Mouse (Mus musculus) limb, embryonic 12.5 days (tissue): ENCODE data around the gene Hspa1b. TPM values are rescaled to one million over a fixed set of nuclear protein-coding genes. Genes with fewer than 3 reads are reported as not detected.
"Not testable (repeated sequence)": the region's sequence is repeated elsewhere in the genome, so short reads cannot be mapped to it uniquely, and the experiment has no call there.

Experiments
- ATAC-seq: fragments of 200-750 bp; cut with Nextera tagmentation; 2 replicates; pipeline ENCODE4 v1.8.0; 2017; ENCODE audit warnings: low read depth, moderate TSS enrichment; ENCODE audit not compliant: insufficient number of reproducible peaks, insufficient read depth, low FRiP score, low TSS enrichment
- H3K27ac ChIP-seq: fragments of 300-500 bp; sonication (generic); 2 replicates; pipeline ENCODE4 v1.5.1; 2016; ENCODE audit warnings: mild to moderate bottlenecking, moderate library complexity
- H3K27me3 ChIP-seq: fragments of 300-500 bp; sonication (generic); 2 replicates; pipeline ENCODE4 v1.6.1; 2016; ENCODE audit warnings: mild to moderate bottlenecking, moderate library complexity
- H3K36me3 ChIP-seq: fragments of 300-500 bp; sonication (generic); 2 replicates; pipeline ENCODE4 v1.6.1; 2016; ENCODE audit warnings: mild to moderate bottlenecking, moderate library complexity
- H3K4me1 ChIP-seq: fragments of 300-500 bp; sonication (generic); replicated peaks from 2 replicates; pipeline ENCODE4 v1.6.1; 2016
- H3K4me2 ChIP-seq: fragments of 300-500 bp; sonication (generic); 2 replicates; pipeline ENCODE4 v1.6.1; 2016; ENCODE audit warnings: mild to moderate bottlenecking, moderate library complexity
- H3K4me3 ChIP-seq: fragments of 300-500 bp; sonication (generic); replicated peaks from 2 replicates; pipeline ENCODE4 v1.5.1; 2016; ENCODE audit warnings: mild to moderate bottlenecking
- H3K9ac ChIP-seq: fragments of 300-500 bp; sonication (generic); replicated peaks from 2 replicates; pipeline ENCODE4 v1.6.1; 2016; ENCODE audit warnings: mild to moderate bottlenecking, moderate library complexity
- H3K9me3 ChIP-seq: fragments of 300-500 bp; sonication (generic); 2 replicates; pipeline ENCODE4 v1.6.1; 2016; ENCODE audit warnings: mild to moderate bottlenecking, moderate library complexity
- WGBS: fragments of 180-500 bp; shearing (Covaris S2); methylation state at CpG from one replicate; pipeline ENCODE4 v1.1.7; 2016; 5-methylcytosine and 5-hydroxymethylcytosine counted together
- polyA plus RNA-seq: library from polyadenylated mRNA; unstranded; fragments of >200 nt; fragmentation: Nextera tagmentation; extraction: Ambion mirVana; gene quantifications from 2 replicates; pipeline ENCODE4 v1.2.1, GENCODE M21; 2016

Gene Hspa1b
- polyA plus RNA-seq, 1 experiment from 2014 or later = not detected

- H3K9ac ChIP-seq = no peak overlapping the region
- WGBS = 88% methylated on average over 3 of the region's 3 CpGs
- peaks cover 22% of the 10 kb centered on the region for H3K36me3 ChIP-seq
- peaks cover 9% of the 10 kb centered on the region for H3K4me1 ChIP-seq
- no peak for ATAC-seq
- no peak overlapping the region for H3K27ac ChIP-seq
- H3K4me2 ChIP-seq = peak overlapping the region; percentile 97; the same call in 1 of the 2 replicates
- H3K9me3 ChIP-seq = no peaks in the 10 kb centered on the region
- H3K4me3 ChIP-seq = peak overlapping the region; percentile 97; the same call in 1 of the 2 replicates
- peaks cover 21% of the 10 kb centered on the region for H3K27me3 ChIP-seq
These were observed 5.8 kb downstream of the Hspa1b start for GRCm38 (mm10) chr17:34953258-34953657.

GRCm38 (mm10) chr17:34952378-34953040 is 6.5 kb downstream of the Hspa1b start:
- ATAC-seq = peak; percentile 77
- Histone ChIP-seq H3K4me1 (peaks cover 9% of the 10 kb centered on the region), H3K9ac (peak overlapping the region; percentile 99), H3K9me3 (no peaks in the 10 kb centered on the region), H3K4me3 (peak overlapping the region; percentile 97), H3K27me3 (peaks cover 21% of the 10 kb centered on the region), H3K4me2 (peak overlapping the region; percentile 97), H3K27ac (peak overlapping the region; percentile 96), H3K36me3 (peaks cover 22% of the 10 kb centered on the region)
- WGBS = under 1% methylated on average over 23 of the region's 23 CpGs

- peaks cover 22% of the 10 kb centered on the region for H3K36me3 ChIP-seq
These were observed 7.2 kb downstream of the Hspa1b start for GRCm38 (mm10) chr17:34951636-34952377.

DNA sequence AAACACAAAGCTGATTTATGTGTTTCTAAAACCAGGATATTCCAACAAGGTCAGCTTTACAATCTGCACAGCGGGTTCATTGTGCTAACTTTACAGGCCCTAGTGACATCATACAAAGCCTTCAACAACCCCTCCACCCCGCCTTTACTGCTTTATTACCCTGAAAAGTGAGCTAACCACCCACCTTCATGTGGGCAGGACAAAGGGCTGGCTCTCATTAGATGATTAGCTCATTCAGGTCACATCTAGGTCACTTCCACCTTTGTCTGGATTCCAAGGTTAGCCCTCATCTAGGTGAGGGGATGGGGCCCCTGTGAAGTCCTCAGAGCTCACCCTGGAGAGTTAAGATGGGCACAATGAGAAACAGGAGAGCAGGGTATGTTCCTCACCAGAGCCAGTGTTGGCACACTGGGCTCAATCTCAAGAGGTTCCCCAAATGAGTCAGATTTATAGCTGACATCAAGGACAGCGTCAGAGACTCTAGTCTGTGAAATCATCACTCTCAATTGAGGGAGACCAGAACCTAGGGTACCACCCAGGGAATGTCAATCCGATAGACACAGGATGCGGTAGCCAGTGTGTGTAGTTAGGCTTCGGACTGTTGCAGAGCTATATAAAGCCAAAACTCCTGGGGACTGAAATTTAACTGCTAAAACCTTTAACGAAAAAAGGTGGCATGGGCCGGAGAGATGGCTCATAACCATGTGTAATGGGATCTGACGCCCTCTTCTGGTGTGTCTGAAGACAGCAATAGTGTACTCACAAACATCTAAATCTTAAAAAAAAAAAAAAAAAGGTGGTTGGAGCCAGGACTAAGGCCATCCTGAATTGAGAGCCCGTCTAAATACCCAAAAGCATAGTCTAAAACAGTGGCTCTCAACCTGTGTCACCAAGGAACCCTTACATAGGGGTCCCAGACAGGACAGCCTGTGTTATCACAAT is 8.3 kb downstream of the Hspa1b start:
- H3K4me2 ChIP-seq = peak overlapping the region; percentile 97
- 22% methylated on average over 10 of the region's 10 CpGs for WGBS
- no peak for ATAC-seq
- peak overlapping the region; percentile 96 for H3K27ac ChIP-seq
- peaks cover 11% of the 10 kb centered on the region for H3K27me3 ChIP-seq
- H3K9me3 ChIP-seq = no peaks in the 10 kb centered on the region
- H3K4me1 ChIP-seq = peaks cover 9% of the 10 kb centered on the region
- peaks cover 22% of the 10 kb centered on the region for H3K36me3 ChIP-seq
- peak overlapping the region; percentile 97 for H3K4me3 ChIP-seq
- H3K9ac ChIP-seq = peak overlapping the region; percentile 99

More at GRCm38 (mm10) chr17:34951636-34952377, 7.2 kb downstream of the Hspa1b start:
- Histone ChIP-seq H3K4me3 (peak overlapping the region; percentile 97), H3K27ac (peak overlapping the region; percentile 96), H3K9ac (peak overlapping the region; percentile 99), H3K4me2 (peak overlapping the region; percentile 97), H3K9me3 (no peaks in the 10 kb centered on the region), H3K4me1 (peaks cover 9% of the 10 kb centered on the region), H3K27me3 (peaks cover 18% of the 10 kb centered on the region)
- no peak; the same call in 1 of the 2 replicates for ATAC-seq
- under 1% methylated on average over 29 of the region's 29 CpGs for WGBS

DNA sequence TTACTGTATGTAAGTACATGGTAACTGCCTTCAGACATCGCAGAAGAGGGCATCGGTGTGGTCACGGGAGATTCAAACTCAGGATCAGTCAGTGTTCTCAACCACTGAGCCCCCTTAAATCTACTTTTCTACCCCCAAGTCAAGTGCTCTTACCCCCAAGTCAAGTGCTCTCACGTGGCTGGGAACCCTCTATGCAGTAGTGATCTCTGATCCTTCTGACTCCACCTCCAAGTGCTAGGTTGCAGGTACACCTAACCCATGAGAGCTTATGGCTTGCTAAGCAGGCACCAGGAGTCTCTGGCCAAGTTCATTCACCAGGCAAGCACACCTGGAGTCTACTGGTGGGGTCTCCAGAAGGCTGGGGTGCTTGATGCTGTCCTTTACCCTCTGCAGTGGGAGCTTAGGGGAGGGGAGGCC is 9.5 kb downstream of the Hspa1b start:
- WGBS = 32% methylated on average over 4 of the region's 4 CpGs
- Histone ChIP-seq H3K4me2 (0 out of 2 replicates have a peak overlapping the region, but pooled peaks have one; percentile 4), H3K9ac (no peak overlapping the region), H3K4me3 (0 out of 2 replicates have a peak overlapping the region, but pooled peaks have one; percentile 97), H3K36me3 (peaks cover 22% of the 10 kb centered on the region), H3K4me1 (peaks cover 9% of the 10 kb centered on the region), H3K27me3 (no peaks in the 10 kb centered on the region), H3K9me3 (no peaks in the 10 kb centered on the region), H3K27ac (peak overlapping the region; percentile 96)
- ATAC-seq = no peak

DNA sequence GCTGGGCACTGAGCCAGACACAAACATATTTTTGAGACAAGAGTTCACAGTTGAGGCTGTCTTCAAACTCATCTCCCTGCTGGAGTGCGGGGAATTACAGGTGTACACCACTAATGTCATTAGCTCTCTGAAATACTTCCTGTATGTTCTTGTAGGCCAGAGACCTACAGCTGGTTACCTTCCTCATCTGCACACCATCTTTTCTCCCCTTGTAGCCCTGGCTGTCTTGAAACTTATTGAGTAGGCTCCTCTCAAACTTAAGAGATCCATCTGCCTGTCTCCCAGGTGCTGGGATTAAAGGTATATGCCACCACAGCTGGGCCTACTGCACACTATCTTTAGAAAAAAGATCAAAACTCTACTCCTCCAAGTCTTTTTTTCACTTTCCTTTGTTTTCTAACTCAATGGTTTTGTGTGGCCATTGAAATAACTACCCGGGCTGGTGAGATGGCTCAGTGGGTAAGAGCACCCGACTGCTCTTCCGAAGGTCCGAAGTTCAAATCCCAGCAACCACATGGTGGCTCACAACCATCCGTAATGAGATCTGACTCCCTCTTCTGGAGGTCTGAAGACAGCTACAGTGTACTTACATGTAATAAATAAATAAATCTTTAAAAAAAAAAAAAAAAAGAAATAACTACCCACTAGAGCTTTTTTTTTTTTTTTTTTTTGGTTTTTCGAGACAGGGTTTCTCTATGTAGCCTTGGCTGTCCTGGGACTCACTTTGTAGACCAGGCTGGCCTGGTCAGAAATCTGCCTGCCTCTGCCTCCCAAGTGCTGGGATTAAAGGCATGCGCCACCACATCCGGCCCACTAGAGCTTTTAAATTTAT is 10.1 kb downstream of the Hspa1b start:
- not testable (repeated sequence) for H3K4me1 ChIP-seq, ATAC-seq, H3K9me3 ChIP-seq, H3K27me3 ChIP-seq, H3K9ac ChIP-seq, H3K4me2 ChIP-seq
- 0 out of 2 replicates have a peak overlapping the region, but pooled peaks have one; percentile 97 for H3K4me3 ChIP-seq
- peak overlapping the region; percentile 96; the same call in 1 of the 2 replicates for H3K27ac ChIP-seq
- 63% methylated on average over 9 of the region's 9 CpGs for WGBS
- H3K36me3 ChIP-seq = peaks cover 22% of the 10 kb centered on the region

GRCm38 (mm10) chr17:34947606-34948005 is 11.4 kb downstream of the Hspa1b start:
- H3K27ac ChIP-seq = no peak overlapping the region
- no peak overlapping the region for H3K9ac ChIP-seq
- no peaks in the 10 kb centered on the region for H3K27me3 ChIP-seq
- no peak overlapping the region for H3K4me2 ChIP-seq
- no peaks in the 10 kb centered on the region for H3K9me3 ChIP-seq
- H3K4me1 ChIP-seq = peaks cover 9% of the 10 kb centered on the region
- peaks cover 22% of the 10 kb centered on the region for H3K36me3 ChIP-seq
- no peak overlapping the region for H3K4me3 ChIP-seq
- 25% methylated on average over 8 of the region's 8 CpGs for WGBS
- no peak for ATAC-seq

GRCm38 (mm10) chr17:34946486-34947140 is 12.4 kb downstream of the Hspa1b start:
- Histone ChIP-seq H3K4me2 (no peak overlapping the region), H3K36me3 (peaks cover 22% of the 10 kb centered on the region), H3K27me3 (no peaks in the 10 kb centered on the region), H3K9ac (no peak overlapping the region), H3K9me3 (no peaks in the 10 kb centered on the region), H3K4me1 (peaks cover 13% of the 10 kb centered on the region), H3K27ac (no peak overlapping the region), H3K4me3 (no peak overlapping the region)
- no peak for ATAC-seq
- 85% methylated on average over 5 of the region's 5 CpGs for WGBS

DNA sequence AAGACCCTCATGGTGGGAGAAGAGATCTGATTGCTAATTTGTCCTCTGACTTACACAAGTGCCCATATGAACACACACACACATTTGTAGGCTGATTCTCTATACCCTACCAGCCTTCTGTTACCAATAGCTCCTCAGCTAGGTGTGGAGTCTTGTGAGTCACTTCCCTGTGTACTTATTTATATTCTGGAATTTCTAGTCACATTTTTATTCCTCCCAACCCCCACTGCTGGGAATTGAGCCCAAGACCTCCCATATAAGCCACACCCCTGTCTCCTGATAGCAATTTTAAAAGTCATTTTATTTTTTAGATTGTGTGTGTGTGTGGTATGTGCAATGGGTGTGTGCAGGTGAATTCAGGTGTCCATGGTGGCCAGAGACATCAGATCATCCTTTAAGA is 14.7 kb downstream of the Hspa1b start:
- H3K27me3 ChIP-seq = no peaks in the 10 kb centered on the region
- no peaks in the 10 kb centered on the region for H3K9me3 ChIP-seq
- H3K36me3 ChIP-seq = peaks cover 1% of the 10 kb centered on the region
- H3K27ac ChIP-seq = no peak overlapping the region
- H3K9ac ChIP-seq = no peak overlapping the region
- H3K4me3 ChIP-seq = no peak overlapping the region
- H3K4me1 ChIP-seq = peaks cover 7% of the 10 kb centered on the region
- H3K4me2 ChIP-seq = no peak overlapping the region
- no peak for ATAC-seq
